Mouse (Mus musculus): ENCODE data around the gene Xcl1.
"Not testable (repeated sequence)": the region's sequence is repeated elsewhere in the genome, so short reads cannot be mapped to it uniquely, and the experiment has no call there.

The Xcl1 gene

DNA sequence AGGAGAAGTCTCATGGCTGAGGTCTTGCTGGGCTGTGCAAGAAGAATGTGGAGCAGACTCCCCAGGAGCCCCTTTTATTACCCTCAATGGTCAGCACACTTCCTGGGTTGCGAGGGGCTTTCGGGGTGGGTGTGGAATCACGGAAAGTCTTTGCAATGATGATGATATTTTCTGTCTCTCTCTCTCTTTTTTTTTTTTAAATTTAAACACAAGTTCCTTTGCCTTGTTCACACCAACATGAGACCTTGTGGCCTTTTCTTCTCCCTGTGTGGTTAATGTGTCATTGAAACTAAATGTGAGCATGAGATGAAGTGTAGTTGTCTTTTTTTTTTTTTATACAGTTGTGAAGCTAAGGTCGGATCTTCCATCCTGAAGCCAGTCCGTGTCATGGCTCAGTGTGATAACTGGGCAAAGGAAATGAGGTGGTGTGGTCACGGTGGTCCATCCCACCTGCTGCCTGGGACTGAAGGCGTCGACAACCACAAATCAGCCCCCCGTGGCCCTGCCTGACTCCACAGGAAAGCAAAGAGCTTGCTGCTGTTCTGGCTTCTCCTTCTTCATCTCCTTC is at the start of gene Xcl1:
Gene Xcl1 (minus strand): TSS at position 51 of the 568 bp plus-strand sequence.
- no peak for DNase-seq (ENCODE audit: low spot score in 2 of 2)

DNA sequence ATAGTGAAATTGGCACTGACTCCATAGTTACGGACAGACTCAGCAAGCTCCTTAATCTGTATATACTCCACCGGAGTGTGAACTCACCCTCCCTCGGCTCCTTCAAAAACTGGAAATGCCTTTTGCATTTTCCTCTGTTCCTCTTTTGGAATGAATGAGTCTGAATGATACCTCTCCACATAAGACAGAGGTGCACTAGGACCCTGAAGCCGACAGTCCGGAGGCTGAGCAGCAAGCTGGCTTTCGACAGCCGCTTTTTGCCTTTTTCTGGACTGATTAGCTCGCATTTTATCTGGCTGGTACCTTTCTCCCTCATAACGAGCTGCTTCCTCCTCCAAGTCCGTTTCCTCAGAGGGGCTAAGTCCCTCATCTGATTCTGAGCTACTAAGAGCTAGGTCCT is 49.4 kb upstream of the Xcl1 start:
- not testable (repeated sequence) for DNase-seq (ENCODE audit: low spot score in 2 of 2)

DNA sequence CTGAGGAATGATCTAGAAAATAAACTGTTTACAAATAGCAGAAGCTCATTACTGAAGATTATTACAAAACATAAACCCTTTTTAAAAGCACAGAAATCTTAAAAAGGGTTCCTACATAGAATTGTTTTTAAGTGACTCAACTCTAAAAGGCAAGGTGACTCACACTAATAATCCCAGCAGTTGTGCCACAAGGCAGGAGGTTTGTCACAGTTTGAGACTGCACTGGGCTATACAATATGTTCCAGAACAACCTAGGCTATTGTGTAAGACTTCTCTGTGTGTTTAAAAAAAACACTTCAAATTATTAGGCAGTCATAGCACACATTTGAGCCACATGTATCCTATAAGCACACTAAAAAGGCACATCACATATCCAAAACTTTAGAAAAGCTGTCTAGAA is 42.0 kb upstream of the Xcl1 start:
- no peak for DNase-seq (ENCODE audit: low spot score in 2 of 2)

DNA sequence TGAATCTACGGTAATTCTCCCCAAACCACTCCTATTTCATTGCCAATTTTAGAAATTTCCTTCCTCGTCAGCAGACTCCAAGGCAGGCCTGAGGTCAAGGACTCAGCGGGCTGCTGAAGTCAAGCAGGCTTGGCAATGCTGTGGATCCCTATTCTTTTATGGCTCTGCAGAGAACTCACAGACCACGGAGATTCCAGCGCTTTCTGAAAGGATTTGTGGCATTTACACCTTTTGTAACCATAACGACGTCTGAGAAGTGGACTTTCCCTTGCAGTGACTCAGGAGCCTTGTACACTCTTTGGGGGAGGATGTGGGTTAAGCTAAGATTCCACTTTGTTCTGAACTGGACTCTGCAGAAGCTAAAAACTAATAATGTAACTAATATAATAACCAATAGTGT is 40.4 kb upstream of the Xcl1 start:
- no peak for DNase-seq (ENCODE audit: low spot score in 2 of 2)

DNA sequence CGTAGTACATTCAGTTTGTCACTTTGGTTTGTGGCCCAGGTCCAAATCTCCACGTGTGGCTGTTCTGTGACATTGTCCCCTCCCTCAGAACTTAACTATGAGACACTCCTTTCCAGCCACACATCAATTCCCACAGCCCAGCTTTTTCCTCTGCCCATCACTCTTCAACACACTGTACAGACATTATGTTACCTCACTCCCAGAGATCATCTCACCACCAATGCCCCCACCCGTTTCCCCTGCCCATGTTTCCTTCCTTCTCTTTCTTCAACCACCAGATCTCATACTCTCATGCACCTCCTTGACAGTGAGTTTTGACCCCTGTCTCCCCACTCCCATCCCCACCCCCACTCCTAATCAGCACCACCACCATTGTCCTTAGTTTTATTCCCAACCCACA is 39.9 kb upstream of the Xcl1 start:
- DNase-seq (ENCODE audit: low spot score in 2 of 2) = no peak

DNA sequence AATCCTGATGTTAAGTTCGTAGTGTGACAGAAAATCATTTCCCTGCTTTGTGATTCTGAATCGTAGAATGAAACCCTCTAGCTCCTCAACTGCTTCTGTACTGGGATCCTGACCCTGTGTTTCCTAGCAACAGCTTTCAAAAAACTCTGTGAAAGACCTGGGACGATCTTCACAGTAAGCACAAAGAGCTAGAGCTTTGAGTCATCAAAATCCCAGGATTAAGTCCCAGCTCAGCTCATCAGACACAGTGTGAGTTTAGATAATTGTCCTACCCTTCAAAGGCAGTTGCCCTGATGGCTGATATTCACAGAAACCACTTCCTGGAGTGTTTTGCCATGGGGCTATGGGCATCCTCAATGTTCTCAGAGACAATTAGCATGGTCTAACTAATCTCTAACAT is 38.5 kb upstream of the Xcl1 start:
- DNase-seq (ENCODE audit: low spot score in 2 of 2) = no peak

DNA sequence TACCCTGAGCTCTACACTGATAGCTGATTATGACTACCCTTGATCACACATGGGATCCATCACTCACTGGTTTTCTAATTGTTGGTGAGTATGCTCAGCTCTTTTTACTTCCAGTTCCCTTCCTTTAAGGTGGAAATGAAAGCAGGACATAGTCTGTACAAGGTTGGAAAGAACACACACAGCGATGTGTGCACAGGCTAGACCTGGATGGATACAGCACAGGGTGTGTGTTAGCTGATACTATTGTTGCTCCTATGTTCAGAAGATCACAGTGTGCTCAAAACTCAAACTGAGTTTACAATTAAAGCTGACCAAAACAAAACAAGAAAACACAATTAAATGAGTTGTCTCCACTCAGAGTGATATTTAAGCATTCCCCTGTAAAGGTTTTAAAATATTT is 38.0 kb upstream of the Xcl1 start:
- DNase-seq (ENCODE audit: low spot score in 2 of 2) = no peak

DNA sequence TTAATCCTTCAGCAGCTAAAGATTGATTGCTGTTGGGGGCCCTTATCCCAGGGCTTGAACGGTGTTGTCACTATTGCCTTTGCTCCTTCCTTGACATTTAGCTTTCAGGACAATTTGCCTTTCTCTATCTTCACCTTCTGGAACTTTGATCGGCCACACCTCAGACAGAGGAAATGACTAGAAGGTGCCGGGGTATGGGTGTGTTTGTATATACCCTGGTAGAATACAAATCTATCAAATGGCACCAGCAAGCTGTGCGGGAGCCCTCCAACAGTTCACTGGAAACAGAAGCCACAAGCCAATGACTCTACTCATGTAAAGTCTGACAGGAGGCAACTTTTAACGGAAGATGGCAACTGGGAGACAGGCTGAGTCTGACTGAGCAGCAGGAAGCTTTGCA is 37.4 kb upstream of the Xcl1 start:
- DNase-seq (ENCODE audit: low spot score in 2 of 2) = no peak

DNA sequence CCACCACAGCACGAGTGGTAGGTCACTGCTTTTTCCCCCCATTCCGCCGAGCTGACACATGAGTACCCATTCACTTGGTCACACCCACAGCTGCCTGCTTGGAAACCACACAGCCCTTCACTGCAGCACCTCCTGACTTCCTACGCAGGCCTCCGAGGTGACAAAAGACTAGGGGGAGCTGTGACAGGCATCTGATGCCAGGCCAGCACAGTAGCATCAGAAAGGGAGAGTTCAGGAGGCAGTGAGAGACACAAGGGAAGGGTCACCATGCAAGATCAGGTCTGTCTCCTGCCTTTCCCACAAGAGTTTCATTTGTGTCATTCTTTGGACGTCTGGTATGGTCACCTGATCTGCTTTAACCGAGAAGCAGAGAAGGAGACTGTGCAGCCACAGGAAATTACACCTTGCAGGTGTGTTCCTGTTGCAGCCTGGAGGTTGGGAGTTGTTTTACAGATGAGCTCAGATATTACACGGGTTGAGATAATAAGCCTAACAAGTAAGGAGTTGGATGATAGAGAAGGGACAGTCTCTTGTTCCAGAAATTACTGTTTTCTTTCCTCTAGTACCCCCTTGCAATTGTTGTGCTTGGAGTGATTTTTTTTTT is 30.9 kb upstream of the Xcl1 start:
- DNase-seq (ENCODE audit: low spot score in 2 of 2) = no peak

DNA sequence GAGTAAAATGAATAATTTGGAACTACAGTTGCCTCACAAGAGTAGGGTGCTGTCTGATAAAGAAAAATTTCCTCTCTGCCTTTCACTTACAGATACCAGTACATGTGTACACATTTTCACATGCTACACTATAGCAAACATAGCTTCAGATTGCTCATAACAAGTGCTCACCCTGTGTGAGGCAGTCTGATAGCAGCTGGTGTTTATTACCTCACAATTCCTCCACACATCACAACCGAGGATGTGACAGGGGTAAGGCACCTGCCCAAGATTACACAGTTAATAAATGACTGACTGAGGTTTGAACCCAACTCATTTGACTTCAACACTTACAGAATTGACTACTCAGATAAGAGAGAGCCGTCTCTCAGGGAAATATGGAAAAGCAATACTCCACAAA is 25.3 kb upstream of the Xcl1 start:
- no peak for DNase-seq (ENCODE audit: low spot score in 2 of 2)

DNA sequence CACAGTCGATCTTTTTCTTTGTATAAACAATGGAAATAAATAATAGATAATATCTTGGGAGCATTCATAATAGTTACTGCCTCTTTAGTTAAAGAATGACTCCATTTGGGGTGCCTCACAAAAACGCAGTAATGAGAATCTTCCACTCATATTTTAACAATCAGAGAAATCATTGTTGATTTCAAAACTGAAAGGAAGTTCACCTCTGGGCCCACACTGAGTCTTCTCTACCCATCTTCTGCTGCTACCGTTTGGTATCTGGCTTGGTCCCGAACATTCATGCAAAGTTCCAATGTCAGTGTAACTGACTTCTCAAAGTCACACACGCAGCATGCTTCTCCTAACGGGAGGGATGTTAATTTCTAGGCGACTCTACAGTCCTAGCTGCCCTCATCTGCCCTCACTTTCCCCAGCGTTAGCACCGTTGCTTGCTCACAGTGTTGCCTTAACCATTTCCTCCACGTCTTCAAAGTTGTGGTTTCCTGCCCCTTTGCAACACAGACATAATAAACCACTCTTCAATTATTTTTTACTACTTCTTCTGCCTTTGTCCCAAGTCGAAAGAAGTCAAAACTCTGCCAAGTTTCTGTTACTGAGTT is 24.6 kb upstream of the Xcl1 start:
- no peak for DNase-seq (ENCODE audit: low spot score in 2 of 2)

DNA sequence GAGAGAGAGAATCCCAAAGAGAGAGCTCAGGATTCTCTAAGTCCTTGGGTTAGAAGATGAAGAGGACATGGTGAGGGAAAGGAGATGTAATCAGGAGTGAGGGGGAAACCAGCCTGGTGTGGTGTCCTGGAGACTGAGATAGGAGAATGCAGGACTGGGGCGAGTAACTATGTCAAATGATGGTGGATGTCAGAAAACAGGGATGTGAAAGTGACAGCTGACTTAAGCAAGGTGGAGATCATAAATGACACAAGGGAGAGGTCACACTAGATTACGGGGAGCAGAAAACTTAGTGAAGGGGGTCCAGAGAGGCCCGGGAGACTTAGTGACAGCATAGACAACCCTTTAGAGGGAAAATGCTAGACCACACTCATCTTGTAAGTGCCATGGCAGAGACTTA is 23.8 kb upstream of the Xcl1 start:
- DNase-seq (ENCODE audit: low spot score in 2 of 2) = no peak

DNA sequence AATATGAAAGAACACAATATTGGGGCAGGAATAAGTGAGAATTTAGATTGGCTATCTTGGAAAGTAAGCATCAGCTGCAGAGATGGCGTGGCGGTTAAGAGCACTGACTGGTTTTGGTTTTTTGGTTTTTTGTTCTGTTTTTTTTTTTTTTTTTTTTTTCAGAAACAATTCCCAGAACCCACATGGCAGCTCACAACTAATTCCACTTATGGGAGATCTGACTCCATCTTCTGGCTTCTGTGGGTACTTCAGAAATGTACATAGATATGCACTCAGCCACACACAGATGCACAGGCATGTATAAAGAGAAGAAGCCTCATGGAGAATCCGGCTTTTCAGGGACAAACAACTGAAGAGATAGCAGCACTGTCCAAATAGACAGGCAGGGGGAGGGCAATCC is 22.6 kb upstream of the Xcl1 start:
- no peak for DNase-seq (ENCODE audit: low spot score in 2 of 2)

DNA sequence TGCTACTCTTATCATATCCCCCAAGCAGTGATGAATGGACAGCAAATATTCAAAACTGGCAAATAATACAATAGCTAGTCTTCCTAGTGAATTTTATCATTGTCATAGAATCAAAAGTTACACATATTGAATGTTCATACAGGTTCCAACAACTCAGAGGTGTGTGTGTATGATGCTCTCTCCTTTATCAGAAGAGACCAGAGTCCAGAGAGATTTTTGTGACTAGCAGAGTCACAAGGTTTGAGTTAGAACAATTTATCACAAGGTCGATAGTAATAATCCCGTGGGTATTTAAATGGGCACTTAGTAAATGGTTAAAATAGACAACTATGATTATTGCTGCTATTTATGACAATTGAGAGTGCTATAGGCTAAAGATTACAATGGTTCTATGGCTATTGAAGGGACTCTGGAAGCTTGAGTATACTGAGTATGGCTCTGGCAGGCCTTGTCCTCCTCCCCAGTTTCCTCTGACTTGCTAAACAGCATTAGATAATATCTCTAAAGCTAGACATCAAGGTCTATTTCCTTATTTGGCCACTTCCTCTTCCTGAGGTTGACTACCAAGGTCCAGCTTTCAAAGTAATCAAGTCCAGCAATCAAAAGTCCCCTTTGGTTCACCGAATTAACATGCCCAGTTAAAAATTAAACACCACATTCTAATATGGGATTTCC is 21.5 kb upstream of the Xcl1 start:
- no peak for DNase-seq (ENCODE audit: low spot score in 2 of 2)

DNA sequence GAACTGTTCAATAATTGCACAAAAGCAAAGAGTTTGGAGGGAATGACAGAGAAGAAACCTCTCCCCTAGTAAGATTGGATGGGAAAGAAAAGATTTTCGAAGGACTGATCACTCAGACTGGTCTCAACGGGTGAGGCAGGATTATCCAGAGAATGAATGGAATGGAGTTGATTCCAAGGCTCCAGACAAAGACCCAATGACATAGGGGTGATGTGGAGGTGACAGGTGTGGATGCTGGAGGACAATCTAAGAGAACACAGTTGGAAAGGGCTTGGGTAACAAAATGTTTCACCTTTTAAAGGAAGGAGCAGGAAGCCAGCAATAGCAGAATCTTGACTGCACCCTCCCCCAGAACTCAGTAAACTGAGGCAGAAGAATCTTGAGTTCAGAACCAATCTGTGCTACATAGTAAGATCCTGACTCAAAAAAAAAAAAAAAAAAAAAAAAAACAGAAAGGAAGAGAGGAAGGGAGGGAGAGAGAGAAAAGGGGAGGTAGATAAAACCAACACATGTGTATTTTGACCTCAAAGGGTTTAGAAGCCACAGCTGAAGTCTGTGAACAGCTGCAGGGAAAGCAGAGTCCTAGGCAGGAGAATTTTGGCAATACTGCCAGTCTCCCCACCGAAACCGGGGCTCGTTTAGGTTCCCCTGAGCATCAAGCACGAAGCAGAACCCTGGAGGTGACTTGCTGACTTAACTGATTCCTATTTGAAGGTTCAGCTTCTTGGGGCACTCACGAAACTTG is 20.3 kb upstream of the Xcl1 start:
- DNase-seq (ENCODE audit: low spot score in 2 of 2) = no peak

DNA sequence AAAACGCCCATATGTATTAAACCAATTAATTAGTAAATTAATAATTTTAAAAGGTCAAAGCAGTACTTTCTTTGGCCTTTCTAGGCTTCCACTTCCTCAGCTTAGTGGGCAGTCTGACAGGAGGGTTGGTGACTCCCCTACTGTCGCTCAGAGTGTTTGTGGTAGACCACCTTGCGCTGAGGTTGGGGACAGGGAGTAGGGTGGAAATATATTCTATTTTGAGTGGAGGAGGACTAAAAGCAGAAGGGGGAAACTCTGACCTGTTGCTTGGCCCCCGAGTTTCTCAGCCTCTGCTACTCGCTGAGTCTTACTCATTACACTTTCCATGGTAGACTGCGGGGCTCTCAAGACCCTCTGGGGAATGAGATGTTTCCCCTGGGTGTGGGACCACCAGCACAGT is 18.2 kb upstream of the Xcl1 start:
- DNase-seq (ENCODE audit: low spot score in 2 of 2) = no peak

DNA sequence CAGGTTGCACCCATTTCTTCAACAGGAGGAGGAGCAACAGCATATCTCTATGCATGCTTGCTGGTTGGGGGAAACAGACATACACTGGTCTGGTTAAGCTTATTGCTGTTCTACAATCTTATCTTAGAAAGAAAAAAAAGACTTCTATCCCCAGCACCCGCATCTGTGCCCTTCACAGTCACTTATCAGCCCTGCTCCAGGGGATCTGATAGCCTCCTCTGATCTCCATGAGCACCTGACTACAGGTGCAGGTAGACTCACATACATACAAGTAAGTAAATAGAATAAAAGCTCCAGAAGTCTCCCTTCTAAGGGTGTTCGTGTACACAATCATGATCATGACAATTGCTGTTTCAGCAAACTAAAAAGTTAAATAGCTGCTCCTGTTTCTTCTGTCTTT is 733 bp upstream of the Xcl1 start:
- no peak for DNase-seq (ENCODE audit: low spot score in 2 of 2)

DNA sequence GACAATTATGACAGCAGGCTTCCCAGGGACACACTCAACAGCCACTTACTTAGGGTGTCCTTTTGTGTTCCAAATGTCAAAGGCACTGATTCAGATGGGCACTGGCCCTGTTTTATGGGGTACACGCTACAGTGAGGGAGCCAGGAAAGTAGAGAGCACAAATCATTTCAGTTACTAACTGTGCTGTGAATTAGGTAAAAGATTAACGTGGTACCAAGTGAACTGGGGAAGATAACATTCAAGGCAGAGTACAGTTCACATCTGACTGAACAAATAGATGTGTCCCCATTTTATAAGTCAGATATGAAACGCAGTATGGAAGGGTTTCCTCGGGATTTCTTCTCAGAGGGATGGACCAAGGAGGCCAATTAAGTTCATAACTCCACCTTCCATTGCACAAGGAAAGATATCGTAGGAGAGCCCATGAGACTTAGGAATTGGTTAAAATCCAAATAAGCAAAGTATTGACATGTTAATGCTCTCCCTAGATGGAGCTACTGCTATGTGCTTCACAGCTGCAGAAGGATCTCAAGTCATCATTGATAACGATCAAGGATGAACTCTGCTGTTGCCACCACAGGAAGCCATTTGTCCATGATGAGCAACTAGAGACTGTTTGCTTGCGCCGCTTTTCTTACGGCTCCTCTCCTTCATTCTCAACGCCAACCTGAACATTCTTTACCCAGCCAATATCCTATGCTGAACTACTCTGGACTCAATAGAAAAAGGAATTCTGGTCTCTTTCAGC is 1.7 kb downstream of the Xcl1 start:
- DNase-seq (ENCODE audit: low spot score in 2 of 2) = no peak

DNA sequence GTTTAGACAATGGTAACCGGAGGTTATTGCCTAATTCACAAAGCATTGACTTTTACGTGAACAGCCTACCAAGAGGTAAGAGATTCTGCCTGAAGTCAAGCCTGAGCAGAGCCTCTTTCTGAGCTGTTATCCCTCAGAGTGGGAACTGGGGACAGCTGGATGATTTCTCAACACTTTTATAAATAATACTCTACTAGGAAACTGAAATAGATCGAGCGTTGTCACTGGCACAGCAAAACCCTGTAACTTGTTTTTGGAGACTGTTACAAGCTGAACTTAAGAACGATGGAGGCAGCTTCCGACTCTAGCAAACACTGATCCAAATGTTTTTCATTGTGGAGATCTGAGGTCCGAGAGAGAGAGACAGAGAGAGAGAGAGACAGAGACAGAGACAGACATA is 4.2 kb downstream of the Xcl1 start:
- peak in 1 of 2 experiments; percentile 14 for DNase-seq (ENCODE audit: low spot score in 2 of 2)

DNA sequence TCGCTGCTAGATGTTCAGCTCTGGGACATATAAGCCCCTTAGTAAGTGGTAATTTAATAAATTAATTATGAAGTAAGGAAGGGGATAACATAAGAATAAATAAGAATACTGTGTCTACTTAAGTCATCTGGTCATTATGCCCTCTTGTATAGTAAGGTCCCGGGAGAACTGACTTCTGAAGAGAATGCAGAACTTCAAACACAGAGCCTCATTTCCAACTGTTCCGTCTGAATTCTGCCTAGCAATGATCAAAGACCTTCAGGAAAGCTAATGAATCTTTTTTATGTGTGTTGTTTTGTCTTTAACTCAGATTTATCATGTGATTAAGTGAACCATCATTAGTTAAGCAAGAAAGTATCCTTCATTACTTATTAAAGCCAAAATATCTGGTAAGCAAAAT is 5.3 kb downstream of the Xcl1 start:
- no peak for DNase-seq (ENCODE audit: low spot score in 2 of 2)

DNA sequence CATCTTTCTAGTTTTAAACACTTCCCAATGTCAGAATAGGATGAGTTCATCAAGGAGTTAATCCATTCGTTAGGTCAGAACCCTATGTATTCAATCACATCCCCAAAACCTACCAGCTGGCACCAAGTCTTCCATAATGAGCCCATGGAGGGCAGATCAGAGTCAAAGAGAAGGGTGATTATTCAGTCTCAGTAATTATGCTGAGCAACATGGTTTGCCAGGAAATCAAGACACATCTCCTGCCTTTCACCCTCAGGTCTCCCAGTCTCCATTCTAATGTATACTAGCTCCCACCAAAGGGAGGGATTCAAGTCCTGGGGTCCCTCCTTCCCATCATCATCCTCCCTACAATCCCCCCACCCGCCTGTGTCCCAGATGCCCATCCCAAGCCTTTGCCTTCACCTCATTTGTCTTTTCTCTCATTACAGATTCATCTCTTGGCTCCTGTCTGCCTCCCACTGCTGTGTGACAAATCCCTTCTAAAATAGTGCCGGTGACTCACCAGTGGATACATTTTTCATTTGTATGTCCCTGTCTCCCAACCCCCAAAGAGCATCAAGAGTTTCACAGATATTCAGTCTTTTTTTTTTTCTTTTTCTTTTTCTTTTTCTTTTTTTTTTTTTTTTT is 8.7 kb downstream of the Xcl1 start:
- DNase-seq (ENCODE audit: low spot score in 2 of 2) = peak; percentile 32 to 60

All from frontal cortex, postnatal 14 days (tissue).